Mouse (Mus musculus): ENCODE results near the gene Tbk1.

Gene Tbk1

GRCm38 (mm10) chr10:121499063-121499462 lies 87.5 kb downstream of the Tbk1 start:
- no peak for DNase-seq (ENCODE audit: low spot score in 2 of 2)

DNA sequence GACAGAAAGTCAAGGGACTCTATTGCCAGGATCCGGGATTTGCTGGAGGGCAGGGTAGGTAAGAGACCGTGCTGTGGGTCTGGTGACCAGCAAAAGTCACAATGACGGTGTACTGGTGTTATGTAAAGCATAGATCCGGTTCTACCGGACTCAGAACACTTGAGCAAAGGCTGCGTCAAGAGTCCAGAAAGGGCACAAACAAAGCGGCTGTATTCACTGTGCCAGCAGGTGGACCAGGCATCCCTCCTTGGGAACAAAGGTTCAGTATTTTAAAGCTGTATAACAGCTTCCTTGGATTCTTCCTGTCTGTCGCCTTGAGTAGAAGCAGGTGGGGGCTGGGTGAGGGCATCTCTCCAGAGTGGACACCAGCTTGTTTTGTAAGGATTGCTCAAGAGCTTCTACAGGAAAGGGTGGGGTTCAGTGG lies 88.1 kb downstream of the Tbk1 start:
- DNase-seq (ENCODE audit: low spot score in 2 of 2) = no peak

GRCm38 (mm10) chr10:121497968-121498367 lies 88.6 kb downstream of the Tbk1 start:
- DNase-seq (ENCODE audit: low spot score in 2 of 2) = no peak

- no peak for DNase-seq (ENCODE audit: low spot score in 2 of 2)
Observed at GRCm38 (mm10) chr10:121496616-121497015, 90.0 kb downstream of the Tbk1 start.
